Mouse (Mus musculus): ENCODE measurements around the gene Cttnbp2. TPM values are rescaled to one million over a fixed set of nuclear protein-coding genes. Genes with fewer than 3 reads are reported as not detected.

Gene Cttnbp2
- polyA plus RNA-seq (2021; fragmentation: Nextera tagmentation): 35.1 and 49.7 TPM in 2 replicates
- long read RNA-seq, experiment 1, full-length matches to known transcripts: 102 of 161 reads
- long read RNA-seq, experiment 1, partial matches to known transcripts: 30 of 161 reads
- long read RNA-seq, experiment 1, other reads (novel, unspliced or antisense): 29 of 161 reads
- long read RNA-seq, experiment 2, full-length matches to known transcripts: 28 of 55 reads
- long read RNA-seq, experiment 2, partial matches to known transcripts: 20 of 55 reads
- long read RNA-seq, experiment 2, other reads (novel, unspliced or antisense): 7 of 55 reads

DNA sequence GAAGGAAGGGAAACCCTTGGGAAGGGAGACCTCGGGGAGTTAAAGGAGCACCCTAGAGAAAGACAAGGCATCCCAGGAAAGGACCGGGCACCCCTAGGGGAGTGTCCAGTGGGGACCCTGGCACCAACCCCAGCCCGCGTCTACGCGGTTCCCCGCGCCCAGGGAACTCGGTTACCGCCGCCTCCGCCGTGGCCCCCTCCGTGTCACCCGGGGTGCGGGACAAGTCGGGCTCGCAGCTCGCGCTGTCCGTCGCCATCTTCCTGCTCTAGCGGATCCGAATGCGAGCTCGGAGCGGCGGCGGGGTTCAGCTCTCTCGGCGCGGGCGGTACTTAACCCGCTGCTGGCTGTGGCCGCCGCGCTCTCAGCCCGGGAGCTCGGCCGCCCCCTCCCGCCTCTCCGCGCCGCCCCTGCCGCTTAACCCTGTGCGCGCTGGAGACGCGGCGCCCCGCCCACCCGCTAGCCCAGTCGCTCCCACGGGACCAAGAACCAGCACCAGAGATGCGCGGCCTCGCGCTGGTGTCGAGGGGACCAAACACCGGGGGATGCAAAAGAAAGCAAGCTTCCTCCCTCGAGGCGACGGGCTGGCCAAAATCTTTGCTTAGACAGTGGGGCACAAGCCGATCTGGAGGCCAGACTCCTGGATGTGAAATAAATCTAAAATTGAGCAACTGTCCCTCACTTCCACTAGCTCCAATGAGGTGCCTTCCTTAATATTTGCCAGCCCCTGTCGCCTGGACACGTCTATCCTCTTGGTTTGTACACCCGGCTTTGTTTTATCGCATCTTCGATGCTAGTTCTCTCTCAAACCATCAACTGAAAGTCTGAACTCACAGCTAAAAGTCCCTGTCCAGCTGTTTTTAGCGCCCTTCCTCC lies at the start of gene Cttnbp2:
Gene Cttnbp2, minus strand, starts transcription at position 364 of the 873 bp plus-strand sequence.

